Mouse (Mus musculus): ENCODE data around the gene Wnt2.

The Wnt2 gene

DNA sequence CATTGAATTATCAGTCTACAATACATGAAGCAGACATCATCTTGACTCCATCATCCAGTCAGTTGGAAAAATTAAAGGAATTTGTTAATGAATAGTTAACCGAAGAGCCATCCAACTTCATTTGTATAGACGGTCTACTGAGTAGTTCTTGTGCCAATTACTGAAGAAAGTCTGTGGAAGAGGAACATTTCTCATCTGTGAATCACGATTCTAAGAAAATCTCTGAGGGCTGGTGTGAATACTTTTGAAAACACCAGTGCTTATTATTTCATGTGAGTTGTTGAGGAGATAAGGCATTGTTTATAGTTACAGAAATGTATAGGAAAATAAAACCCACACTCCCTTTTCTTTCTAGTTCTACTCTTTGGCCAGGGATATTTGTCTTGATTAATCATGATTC, 51.5 kb downstream of the Wnt2 start:
- intact Hi-C loops (cut with DNase I): no loop called here

DNA sequence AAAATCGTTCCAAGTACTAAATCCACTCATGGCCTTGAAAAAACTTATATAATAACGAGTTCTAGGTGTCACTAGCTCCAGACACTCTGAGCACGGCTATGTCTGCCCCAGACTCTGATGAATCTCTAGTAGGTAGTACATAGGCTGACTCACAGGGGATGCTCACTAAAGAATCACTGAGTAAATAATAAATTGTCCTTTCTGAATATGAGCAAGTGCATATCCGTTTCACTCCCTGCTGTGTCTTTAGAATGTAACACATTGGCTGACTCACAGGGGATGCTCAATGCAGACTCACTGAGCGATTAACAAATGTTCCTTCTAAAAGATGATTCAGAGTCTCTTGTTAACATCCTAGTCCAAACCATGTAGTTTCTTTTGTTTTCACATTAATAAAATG, 52.1 kb downstream of the Wnt2 start:
- intact Hi-C loops (cut with DNase I): no loop called here

GRCm38 (mm10) chr6:17977165-17977564, 53.2 kb downstream of the Wnt2 start:
- intact Hi-C loops (cut with DNase I): no loop called here

- intact Hi-C loops (cut with DNase I): no loop called here
Measured at GRCm38 (mm10) chr6:17974416-17974815, 56.0 kb downstream of the Wnt2 start.

- intact Hi-C loops (cut with DNase I): no loop called here
Measured at GRCm38 (mm10) chr6:17971393-17971792, 59.0 kb downstream of the Wnt2 start.

DNA sequence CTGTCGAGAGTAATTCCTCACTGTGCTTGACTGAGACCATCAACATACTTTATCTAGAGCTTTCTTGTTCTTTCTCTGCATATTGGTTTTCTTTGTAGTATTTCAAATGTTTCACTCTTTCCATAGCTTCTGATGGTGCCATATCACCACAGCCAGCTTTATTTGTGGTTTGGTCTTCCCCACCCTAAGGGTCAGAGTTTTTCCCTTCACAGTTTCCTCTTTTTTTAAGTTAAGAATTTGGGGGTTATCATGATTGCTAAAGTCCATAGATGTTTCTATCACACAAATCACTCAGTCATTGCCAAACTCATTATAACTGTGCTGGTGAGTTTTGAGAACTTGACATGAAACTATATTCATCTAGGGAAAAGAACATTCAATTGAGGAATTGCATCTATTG, 60.6 kb downstream of the Wnt2 start:
- intact Hi-C loops (cut with DNase I): no loop called here

DNA sequence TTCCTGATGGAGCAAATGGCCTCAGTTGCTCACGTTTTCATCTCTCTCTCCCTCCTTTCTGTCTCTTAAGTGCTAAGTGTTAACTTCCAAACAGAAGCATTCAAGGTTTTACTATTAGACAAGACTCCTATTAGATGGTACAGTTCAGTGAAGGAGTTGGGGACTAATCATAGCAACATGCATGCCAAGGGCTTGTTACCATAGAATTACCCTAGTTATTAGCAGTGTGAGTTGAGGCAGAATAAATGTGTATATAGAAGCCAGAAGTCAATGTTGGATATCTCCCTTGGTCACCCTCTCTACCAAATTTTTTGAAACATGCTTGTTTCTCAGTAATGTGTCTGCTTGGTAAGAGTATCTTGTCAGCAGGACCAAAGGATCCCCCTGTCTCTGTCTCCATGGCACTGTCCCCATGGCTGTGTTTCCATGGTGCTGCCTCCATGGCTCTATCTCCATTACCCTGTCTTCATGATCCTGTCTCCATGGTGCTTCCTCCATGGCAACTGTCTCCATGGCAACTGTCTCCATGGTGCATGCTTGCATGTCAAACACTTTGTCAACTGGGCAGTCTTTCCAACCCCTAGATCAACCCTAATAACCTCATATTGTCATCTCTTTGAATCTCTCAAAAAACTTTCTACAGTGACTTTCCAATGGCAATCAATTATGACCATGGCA, 61.8 kb downstream of the Wnt2 start:
- intact Hi-C loops (cut with DNase I): no loop called here

- intact Hi-C loops (cut with DNase I): no loop called here
Measured at GRCm38 (mm10) chr6:17963455-17963854, 66.9 kb downstream of the Wnt2 start.

- intact Hi-C loops (cut with DNase I): no loop called here
Measured at GRCm38 (mm10) chr6:17951779-17952178, 78.6 kb downstream of the Wnt2 start.

DNA sequence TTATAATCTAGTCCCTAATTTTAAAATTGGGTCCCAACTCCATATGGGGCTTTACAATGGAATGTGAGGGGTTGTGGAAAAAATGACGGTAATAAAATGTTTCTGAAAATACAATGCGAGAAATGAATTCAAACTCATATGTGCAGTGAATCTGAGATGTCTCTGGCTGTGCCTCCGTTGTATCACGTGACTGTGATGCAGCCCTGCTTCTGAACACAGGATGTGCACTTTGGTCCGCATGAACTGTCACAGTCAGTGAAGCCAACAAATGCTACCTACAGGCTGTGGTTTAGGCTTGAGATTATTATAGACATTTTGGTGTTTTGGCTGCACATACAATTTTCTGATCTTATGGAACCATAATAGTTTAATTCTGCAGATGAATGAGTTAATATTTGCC, 81.3 kb downstream of the Wnt2 start:
- intact Hi-C loops (cut with DNase I): no loop called here

DNA sequence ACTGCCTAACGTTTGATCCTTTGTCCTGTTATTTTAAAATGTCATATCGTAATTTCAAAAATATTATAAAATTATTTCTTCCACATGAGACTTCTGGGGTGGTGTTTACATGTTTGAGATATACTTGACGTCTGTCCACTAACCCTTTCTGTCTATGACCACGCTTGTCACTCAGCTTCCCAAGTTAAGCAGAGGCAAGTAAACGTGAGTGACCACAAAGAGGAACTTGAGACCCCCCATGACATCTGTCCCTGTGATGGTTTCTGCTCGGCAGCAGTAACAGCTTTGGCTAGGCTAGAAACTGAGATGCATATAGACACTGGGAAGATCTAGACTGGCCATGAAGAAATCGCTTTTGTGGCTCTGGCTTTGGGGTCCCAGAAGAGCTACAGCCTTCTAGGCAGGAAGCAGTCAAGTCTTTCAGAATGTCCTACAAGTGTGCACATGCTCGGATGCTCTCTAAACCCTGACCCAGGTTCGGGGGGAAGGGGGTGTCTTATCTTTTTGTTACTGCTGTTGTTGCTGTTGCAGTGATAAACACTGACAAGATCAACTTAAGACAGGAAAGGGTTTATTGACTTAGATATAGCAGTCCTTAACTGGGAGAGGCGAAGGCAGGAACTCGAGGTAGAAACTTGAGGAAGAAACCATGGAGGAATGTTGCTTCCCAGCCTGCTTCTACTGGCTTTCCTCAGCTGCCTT, 83.1 kb downstream of the Wnt2 start:
- intact Hi-C loops (cut with DNase I): no loop called here

GRCm38 (mm10) chr6:17946456-17946855, 83.9 kb downstream of the Wnt2 start:
- intact Hi-C loops (cut with DNase I): no loop called here

DNA sequence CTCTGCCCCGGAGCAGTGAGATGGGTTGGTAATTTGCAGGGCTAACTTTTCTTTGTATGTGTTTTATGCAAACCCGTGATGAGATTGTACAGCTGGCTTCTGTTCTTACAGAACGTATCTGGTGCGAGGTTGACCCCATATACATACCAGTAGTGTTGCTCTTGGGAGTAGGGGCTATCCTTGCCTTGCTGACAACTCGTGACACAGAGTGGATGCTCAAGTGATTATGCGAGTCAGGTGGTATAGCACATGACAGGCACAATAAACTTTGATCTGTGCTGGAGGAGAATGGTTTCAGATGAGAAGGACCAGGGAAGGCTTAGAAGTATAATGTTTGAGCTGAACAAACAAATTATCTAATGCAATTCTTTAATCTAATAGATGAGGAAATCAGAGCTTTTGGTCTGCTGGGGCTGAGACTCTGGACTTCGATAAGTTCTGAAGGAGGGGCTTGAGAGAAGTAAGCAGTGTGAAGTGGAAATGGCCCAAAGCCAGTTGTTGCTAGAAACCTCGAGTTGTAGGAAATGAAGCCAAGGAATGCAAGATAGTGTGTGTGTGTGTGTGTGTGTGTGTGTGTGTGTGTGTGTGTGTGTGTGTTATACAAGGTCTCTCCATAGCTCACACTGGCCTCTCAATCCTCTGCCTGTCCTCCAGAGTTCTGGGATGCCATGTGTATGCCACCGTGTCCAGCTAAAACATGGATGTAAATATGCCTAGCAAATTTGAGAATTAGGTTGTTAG, 86.3 kb downstream of the Wnt2 start:
- intact Hi-C loops (cut with DNase I): no loop called here

GRCm38 (mm10) chr6:17942344-17942743, 88.0 kb downstream of the Wnt2 start:
- intact Hi-C loops (cut with DNase I): no loop called here

- intact Hi-C loops (cut with DNase I): no loop called here
Measured at GRCm38 (mm10) chr6:17941916-17942315, 88.5 kb downstream of the Wnt2 start.
